In the genomic region with DNA sequence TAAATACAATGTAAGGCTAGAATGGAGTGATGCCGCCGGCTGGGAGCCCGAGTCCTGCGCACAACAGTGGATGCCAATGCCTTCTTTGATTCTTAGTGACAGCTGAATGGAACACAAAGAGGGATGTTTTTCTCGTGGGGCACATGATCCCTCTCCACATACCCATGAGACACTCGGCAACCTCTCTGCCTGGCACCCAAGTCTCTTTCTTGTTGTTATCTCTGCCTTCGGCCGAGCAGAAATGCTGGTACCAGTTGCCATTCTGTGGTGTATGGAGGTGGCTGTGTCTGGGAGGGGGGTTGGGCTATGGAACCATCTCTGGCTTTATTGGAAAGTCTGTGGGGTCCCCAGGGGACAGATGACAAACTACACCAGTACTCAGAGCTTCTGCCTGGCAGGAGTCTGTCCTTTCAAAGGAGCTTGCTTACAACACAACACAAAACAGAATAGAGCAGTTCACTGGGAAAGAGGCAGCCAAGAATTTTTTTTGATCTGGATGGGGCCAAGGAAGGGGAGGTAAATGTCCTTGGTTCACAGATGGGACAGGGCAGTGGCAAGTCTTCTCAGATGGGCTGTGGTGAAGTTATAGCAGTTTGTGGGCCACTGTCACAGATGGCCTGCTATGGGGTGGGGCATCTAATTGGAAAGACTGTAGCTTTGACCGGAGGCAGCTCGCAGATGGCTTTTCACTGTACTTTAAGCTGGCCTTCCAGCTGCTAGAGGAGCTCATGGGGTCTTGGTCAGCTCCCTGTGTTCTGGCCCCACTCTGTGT, we compare ENCODE assay signal across 11 mouse cellular contexts.
DNase-seq lines count a peak whose midpoint lies in the region; ATAC-seq and TF ChIP-seq lines count a peak whose summit lies in the region.
"Had no signal": no experiment of that assay in that cellular context is flagged by ENCODE, and none has a peak within 500 bp of the region (broad histone marks: within the 10 kb centered on the region; RNA-seq: fewer than 3 reads in every experiment).

No protein-coding gene starts in this region.

- H3K27ac ChIP-seq in hindbrain, embryonic 12.5 days = peak overlapping the region; percentile 66
- no peak overlapping the region for H3K27ac ChIP-seq in lung, postnatal 0 days (ENCODE audit: low read length)
- H3K27ac ChIP-seq: limb, embryonic 15.5 days had no signal

- no peak for TF ChIP-seq CTCF in lung, postnatal 0 days (IDR thresholded peaks at IDR 0.05)

- H3K79me2 ChIP-seq in myocyte (ENCODE audit: control insufficient read depth, insufficient read depth) = no peaks in the 10 kb centered on the region

- no peaks in the 10 kb centered on the region for H3K36me3 ChIP-seq in hindbrain, embryonic 12.5 days
- no peaks in the 10 kb centered on the region for H3K36me3 ChIP-seq in myocyte (ENCODE audit: control insufficient read depth, insufficient read depth)
- no peaks in the 10 kb centered on the region for H3K36me3 ChIP-seq in lung, postnatal 0 days (ENCODE audit: insufficient read depth, low read length)
- H3K36me3 ChIP-seq: limb, embryonic 15.5 days had no signal

- peak; percentile 62 for DNase-seq in layer of hippocampus, adult 11-12 months (ENCODE audit: low spot score)
- DNase-seq in layer of hippocampus, postnatal 10 days (ENCODE audit: low spot score in 2 of 2) = no peak
- peak; percentile 52 to 66 for DNase-seq in cerebellum, postnatal 10 days
- DNase-seq in urinary bladder, adult 2 months (ENCODE audit: low spot score) = no peak
- DNase-seq in B cell, adult 2 months = no peak
- no peak for DNase-seq in lung, postnatal 0 days (ENCODE audit: low spot score)
- DNase-seq: right cerebral cortex, postnatal 25 days; thymus, postnatal 4 days had no signal

- H3K4me2 ChIP-seq in hindbrain, embryonic 12.5 days (replicated peaks) = no peak overlapping the region
- H3K4me2 ChIP-seq in myocyte (ENCODE audit: low read depth) = peak overlapping the region; percentile 18
- no peak overlapping the region for H3K4me2 ChIP-seq in lung, postnatal 0 days (replicated peaks; ENCODE audit: low read depth, low read length)
- H3K4me2 ChIP-seq: limb, embryonic 15.5 days had no signal

- H3K4me1 ChIP-seq in hindbrain, embryonic 12.5 days = peaks cover 34% of the 10 kb centered on the region
- H3K4me1 ChIP-seq in lung, postnatal 0 days (ENCODE audit: insufficient read depth, low read depth, low read length) = no peaks in the 10 kb centered on the region

- TF ChIP-seq POLR2A in myocyte (IDR thresholded peaks at IDR 0.05; ENCODE audit: insufficient read length, low read depth) = no peak

- no peak overlapping the region for H3ac ChIP-seq in myocyte (ENCODE audit: control insufficient read depth, insufficient read length)

- H3K27me3 ChIP-seq in hindbrain, embryonic 12.5 days = no peaks in the 10 kb centered on the region
- no peaks in the 10 kb centered on the region for H3K27me3 ChIP-seq in myocyte (ENCODE audit: control insufficient read depth, insufficient read depth, insufficient read length)
- no peaks in the 10 kb centered on the region for H3K27me3 ChIP-seq in lung, postnatal 0 days (replicated peaks; ENCODE audit: insufficient read depth, low read length)
- H3K27me3 ChIP-seq: limb, embryonic 15.5 days had no signal

- WGBS in hindbrain, embryonic 12.5 days = 32% methylated on average over 10 of the region's 10 CpGs
- WGBS in lung, postnatal 0 days = 82% methylated on average over 10 of the region's 10 CpGs

- peak; percentile 66 for ATAC-seq in hindbrain, embryonic 12.5 days (ENCODE audit: low FRiP score)
- no peak for ATAC-seq in lung, postnatal 0 days

- H3K4me3 ChIP-seq in hindbrain, embryonic 12.5 days = no peak overlapping the region
- H3K4me3 ChIP-seq in myocyte = no peak overlapping the region
- H3K4me3 ChIP-seq in lung, postnatal 0 days (ENCODE audit: low read depth, low read length) = no peak overlapping the region
- H3K4me3 ChIP-seq: limb, embryonic 15.5 days had no signal

- no peak overlapping the region for H3K9ac ChIP-seq in hindbrain, embryonic 12.5 days
- no peak overlapping the region for H3K9ac ChIP-seq in lung, postnatal 0 days (replicated peaks; ENCODE audit: low read depth)
- H3K9ac ChIP-seq: limb, embryonic 15.5 days had no signal

- no peak for TF ChIP-seq EP300 in lung, postnatal 0 days (IDR thresholded peaks at IDR 0.05)

- H3K9me3 ChIP-seq in hindbrain, embryonic 12.5 days (replicated peaks) = no peaks in the 10 kb centered on the region
- no peaks in the 10 kb centered on the region for H3K9me3 ChIP-seq in lung, postnatal 0 days (ENCODE audit: low read length)
- H3K9me3 ChIP-seq: limb, embryonic 15.5 days had no signal

TF ChIP-seq in myocyte, 11 proteins besides CTCF, POLR2A, EP300 and RAD21:
- peak in 2 of 3 experiments; percentile 1 to 63 for TF ChIP-seq MYOG (IDR thresholded peaks at IDR 0.05; ENCODE audit: control insufficient read depth in 1 of 3, insufficient read depth in 1 of 3, insufficient read length in 2 of 3, low read depth in 2 of 3)
- TF ChIP-seq MYOD1 (IDR thresholded peaks at IDR 0.05; ENCODE audit: control insufficient read depth in 1 of 3, insufficient read length in 2 of 3, low read depth in 2 of 3) = peak in 2 of 3 experiments; percentile 36 to 61
- no peak for TF ChIP-seq USF1 (IDR thresholded peaks at IDR 0.05; ENCODE audit: low read depth)

Comparison
In these comparisons a context has a peak if more than half of its experiments do, and no peak if none do; other contexts are left out.
1. DNase-seq: peak in layer of hippocampus, adult 11-12 months (single experiment) and cerebellum, postnatal 10 days (2 of 2); none in layer of hippocampus, postnatal 10 days (0 of 2), urinary bladder, adult 2 months (single experiment), B cell, adult 2 months (0 of 2) and lung, postnatal 0 days (single experiment).